Mouse (Mus musculus) heart, postnatal 0 days (tissue): ENCODE measurements around the gene Egflam.

Experiments
- CTCF ChIP-seq: IDR thresholded peaks from 2 replicates; pipeline ENCODE4 v1.5.1; 2016; ENCODE audit warnings: antibody characterized with exemption, control low read depth, low read depth
- EP300 ChIP-seq: IDR thresholded peaks from 2 replicates; pipeline ENCODE4 v1.6.1; 2016; ENCODE audit warnings: antibody characterized with exemption, low read depth

DNA sequence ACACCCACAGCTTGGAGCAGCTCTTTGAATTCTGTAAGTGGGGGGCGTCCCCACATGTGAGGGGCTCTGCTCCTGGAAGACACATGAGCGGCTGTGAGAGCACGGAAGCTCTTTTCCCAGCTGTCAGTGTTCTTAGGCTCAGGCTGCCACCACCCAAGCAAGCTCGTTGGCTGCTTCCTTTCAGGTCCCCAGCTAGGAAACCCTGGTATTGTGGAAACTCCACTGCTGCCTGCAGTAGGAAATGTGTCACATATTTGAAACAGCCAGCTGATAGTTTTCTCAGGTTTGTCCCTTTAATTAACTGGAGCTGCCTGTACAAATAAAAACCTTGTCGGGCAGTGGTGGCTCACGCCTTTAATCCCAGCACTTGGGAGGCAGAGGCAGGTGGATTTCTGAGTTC is 234.3 kb downstream of the Egflam start:
- TF ChIP-seq CTCF (no peak), EP300 (no peak)
